Mouse (Mus musculus) spleen, adult 2 months (tissue): ENCODE results near the gene Vdr.

Experiments used
- CTCF ChIP-seq: fragments of 200-500 bp; IDR thresholded peaks from 2 replicates; pipeline ENCODE4 v1.5.1; 2011; ENCODE audit warnings: mild to moderate bottlenecking, inconsistent platforms; ENCODE audit not compliant: insufficient read depth, insufficient read length, insufficient replicate concordance; ENCODE audit errors: extremely low read depth
- POLR2A ChIP-seq: fragments of 200-500 bp; IDR thresholded peaks from 2 replicates; pipeline ENCODE4 v1.6.1; 2011; ENCODE audit warnings: low read depth, low read length, inconsistent platforms

- TF ChIP-seq CTCF (no peak), POLR2A (no peak)
Observed at GRCm38 (mm10) chr15:97843247-97843651, 67.2 kb downstream of the Vdr start.
